Mouse (Mus musculus) common myeloid progenitor, adult 5-6 weeks (primary cell): ENCODE data around the gene Timm50. TPM values are rescaled to one million over a fixed set of nuclear protein-coding genes. Genes with fewer than 3 reads are reported as not detected.

ENCODE experiments used
- ATAC-seq: replicated peaks from 2 replicates; pipeline ENCODE4 v1.8.0; 2016; ENCODE audit warnings: low read depth, mild to moderate bottlenecking, moderate TSS enrichment, inconsistent platforms; ENCODE audit not compliant: poor library complexity, severe bottlenecking
- total RNA-seq: library from RNA; stranded (forward); fragments of 200-1000, 187-1606 nt; gene quantifications from 2 replicates; pipeline ENCODE4 v1.2.3, GENCODE M21; 2017

Gene Timm50
- total RNA-seq, 1 experiment from 2014 or later: 49.6 TPM

DNA sequence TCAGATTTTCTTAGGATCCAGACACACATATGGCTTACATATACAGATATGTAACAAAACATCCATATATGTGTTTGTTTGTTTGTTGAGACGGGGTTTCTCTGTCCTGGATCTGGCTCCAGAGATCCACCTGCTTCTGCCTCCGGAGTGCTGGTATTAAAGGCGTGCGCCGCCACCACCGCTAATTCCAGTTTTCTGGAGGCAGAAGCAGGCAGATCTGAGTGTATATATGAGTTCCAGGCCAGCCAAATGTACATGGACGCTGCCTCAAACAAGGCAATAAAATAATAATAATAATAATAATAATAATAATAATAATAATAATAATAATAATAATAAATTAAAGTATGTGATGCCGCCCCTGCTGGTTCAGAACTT, 34.6 kb downstream of the Timm50 start:
- ATAC-seq: no peak

DNA sequence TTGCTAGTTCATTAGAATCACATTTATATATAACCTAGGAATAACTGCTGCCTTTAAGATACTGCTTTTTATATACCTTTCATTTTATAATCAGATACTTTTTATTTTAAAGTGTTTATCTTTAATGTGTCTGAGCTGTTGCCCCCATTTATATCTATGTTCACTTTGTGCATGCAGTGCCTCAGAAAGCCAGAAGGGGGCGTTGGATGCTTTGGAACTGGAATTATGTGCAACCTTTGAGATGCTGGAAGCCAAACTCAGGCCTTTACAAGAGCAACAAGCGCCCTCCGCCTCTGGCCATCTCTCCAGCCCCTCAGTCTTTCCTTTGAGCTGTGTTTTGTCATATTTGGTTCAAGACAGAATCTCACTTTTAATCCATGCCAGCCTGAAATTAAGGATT, 40.1 kb downstream of the Timm50 start:
- no peak for ATAC-seq

DNA sequence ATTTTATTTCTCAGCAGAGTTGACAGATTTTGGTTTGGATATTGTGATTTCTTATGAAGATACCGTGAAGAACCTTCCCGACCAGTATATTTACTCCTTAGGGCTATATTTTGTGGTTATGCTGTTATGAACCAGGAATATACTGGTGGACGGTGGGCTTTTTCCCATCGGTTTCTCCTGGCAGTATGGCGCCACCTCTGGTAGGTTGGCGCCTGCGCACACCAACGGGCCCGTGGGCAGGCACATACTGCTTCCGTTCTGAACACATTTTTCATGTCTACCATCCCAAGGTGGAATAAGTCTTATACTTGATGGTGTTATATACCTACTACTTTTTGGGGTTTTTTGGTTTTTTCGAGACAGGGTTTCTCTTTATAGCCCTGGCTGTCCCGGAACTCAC, 42.5 kb downstream of the Timm50 start:
- ATAC-seq: no peak

DNA sequence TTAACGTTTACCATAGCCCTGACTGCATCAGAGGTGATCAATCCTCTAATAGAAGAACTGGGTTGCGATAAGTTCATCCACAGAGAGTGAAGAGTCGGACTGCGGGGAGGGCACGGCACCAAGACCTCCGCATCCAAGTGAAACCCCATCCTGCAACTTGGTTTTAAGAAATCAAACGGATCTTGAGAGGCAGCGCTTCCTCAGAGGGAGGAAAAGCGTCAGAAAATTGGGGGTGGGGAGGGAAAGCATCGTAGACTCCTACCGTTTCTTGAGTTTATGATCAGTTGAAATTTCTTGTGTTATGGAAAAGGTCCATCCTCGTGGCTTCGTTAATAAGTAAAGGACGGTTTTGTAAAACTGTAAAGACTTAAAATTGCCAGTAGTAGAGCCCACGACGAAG, 43.3 kb downstream of the Timm50 start:
- no peak for ATAC-seq

DNA sequence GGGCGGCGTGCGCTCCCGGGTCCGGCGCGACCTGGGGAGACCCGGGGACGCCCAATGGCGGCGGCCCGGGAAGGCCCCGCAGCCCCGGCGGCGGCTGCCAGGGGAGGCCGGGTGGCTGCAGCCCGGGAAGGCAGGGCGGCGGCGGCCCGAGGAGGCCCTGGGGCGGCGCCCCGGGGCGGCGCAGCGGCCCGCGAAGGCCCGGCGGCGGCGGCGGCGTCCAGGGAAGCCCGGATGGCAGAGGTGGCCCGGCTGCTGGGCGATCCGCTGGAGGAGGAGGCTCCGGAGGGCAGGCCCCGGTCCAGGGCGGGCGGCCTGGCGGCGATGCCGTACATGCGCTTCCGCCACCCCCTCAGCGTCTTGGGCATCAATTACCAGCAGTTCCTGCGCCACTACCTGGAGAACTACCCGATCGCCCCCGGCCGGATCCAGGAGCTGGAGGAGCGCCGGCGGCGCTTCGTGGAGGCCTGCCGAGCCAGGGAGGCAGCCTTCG, 43.8 kb downstream of the Timm50 start:
- peak; percentile 33; the same call in 1 of the 2 replicates for ATAC-seq

GRCm38 (mm10) chr7:28267129-28268041, 44.5 kb downstream of the Timm50 start, which contains the start of gene Eid2:
Eid2 (plus strand) TSS chr7:28267881.
- 0 out of 2 replicates have a peak, but pooled peaks have one; percentile 30 for ATAC-seq

GRCm38 (mm10) chr7:28265391-28265790, 46.5 kb downstream of the Timm50 start:
- no peak for ATAC-seq

GRCm38 (mm10) chr7:28263786-28264185, 48.1 kb downstream of the Timm50 start:
- ATAC-seq: peak; percentile 95

- no peak for ATAC-seq
Observed at GRCm38 (mm10) chr7:28262861-28263260, 49.0 kb downstream of the Timm50 start.

Other genes starting within 250 kb of the Timm50 start
- gene Fcgbp, start 240.8 kb downstream of the Timm50 start, total RNA-seq: not detected in 2 replicates
- gene 9530053A07Rik, start 182.6 kb downstream of the Timm50 start, total RNA-seq: not detected in 2 replicates
- gene Fbl, start 142.4 kb downstream of the Timm50 start, total RNA-seq: 193 and 260 TPM in 2 replicates
- gene Dyrk1b, start 132.6 kb downstream of the Timm50 start, total RNA-seq: 2.4 and 3.3 TPM in 2 replicates
- 0.87 and 2.7 TPM in 2 replicates for gene Eid2, start 44.2 kb downstream of the Timm50 start, total RNA-seq
- gene Eid2b, start 34.3 kb downstream of the Timm50 start, total RNA-seq: 1.9 and 4.7 TPM in 2 replicates
- not detected in 2 replicates for gene Selenov, start 20.9 kb downstream of the Timm50 start, total RNA-seq
- gene Dll3, start 9.8 kb downstream of the Timm50 start, total RNA-seq: not detected in 2 replicates
- gene Supt5, start 26.7 kb upstream of the Timm50 start, total RNA-seq: 63.4 and 68.1 TPM in 2 replicates
- gene Rps16, start 38.6 kb upstream of the Timm50 start, total RNA-seq: 960 and 1,032 TPM in 2 replicates
- 2.1 and 3.9 TPM in 2 replicates for gene Plekhg2, start 60.5 kb upstream of the Timm50 start, total RNA-seq
- gene Zfp36, start 68.2 kb upstream of the Timm50 start, total RNA-seq: 82.7 and 90.0 TPM in 2 replicates
- 16.6 and 21.3 TPM in 2 replicates for gene Med29, start 80.6 kb upstream of the Timm50 start, total RNA-seq
- 149 and 190 TPM in 2 replicates for gene Paf1, start 80.9 kb upstream of the Timm50 start, total RNA-seq
- gene Gmfg, start 125.4 kb upstream of the Timm50 start, total RNA-seq: 583 and 663 TPM in 2 replicates
- gene Lrfn1, start 139.9 kb upstream of the Timm50 start, total RNA-seq: 2.1 and 2.9 TPM in 2 replicates
- gene Ifnl2, start 198.4 kb upstream of the Timm50 start, total RNA-seq: not detected in 2 replicates
- not detected in 2 replicates for gene Ifnl3, start 210.8 kb upstream of the Timm50 start, total RNA-seq
- not detected in 2 replicates for gene Sycn, start 228.8 kb upstream of the Timm50 start, total RNA-seq
- gene Nccrp1, start 235.2 kb upstream of the Timm50 start, total RNA-seq: 0.09 TPM in 1 of 2 replicates, not detected in the other